Mouse (Mus musculus): Measurements from ENCODE around the gene Sgms1. TPM values are rescaled to one million over a fixed set of nuclear protein-coding genes. Genes with fewer than 3 reads are reported as not detected.

Sgms1 gene
- polyA plus RNA-seq, 1 experiment from 2014 or later, result 45.0 TPM

DNA sequence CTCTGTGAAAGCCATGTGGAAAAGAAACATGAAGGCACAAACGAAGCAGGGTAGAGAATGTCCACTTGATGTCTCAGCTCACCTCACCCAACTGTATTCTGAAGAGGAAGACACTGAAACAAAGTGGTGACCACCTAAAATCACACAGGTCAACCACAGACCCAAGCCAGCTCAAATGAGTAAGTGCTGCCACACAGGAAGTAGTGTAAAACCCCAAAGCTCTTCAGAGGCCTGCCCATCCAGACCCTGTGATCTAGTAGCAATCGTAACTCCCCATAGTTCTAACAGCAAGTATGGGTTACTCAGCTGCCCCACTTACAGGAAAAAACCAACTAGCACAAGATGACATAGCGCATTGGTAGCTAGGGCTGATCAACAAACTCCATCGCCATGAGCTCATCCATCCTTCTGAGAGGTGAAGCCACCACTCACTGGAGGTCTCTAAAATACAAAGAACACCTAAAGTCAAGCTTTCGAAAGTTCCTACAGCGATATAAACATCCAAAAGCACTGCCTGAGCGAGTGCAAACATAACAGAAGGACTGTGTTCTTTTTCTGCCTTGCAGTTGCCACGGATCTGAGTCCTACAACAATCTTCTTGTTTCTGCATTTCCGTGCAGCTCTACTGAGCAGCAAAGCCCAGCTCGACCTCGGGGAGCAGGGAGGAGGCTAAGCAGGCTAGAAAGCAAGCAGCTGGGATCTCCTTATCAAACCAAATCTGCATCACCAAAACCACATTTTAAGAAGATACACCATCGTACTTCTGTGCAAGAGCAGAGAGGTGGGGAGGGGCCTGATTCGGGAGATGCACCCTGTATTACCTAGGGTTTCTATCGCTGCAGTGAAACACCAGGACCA, 114.2 kb downstream of the Sgms1 start:
- Histone ChIP-seq H3K27ac (ENCODE audit: poor library complexity, severe bottlenecking) (no peak overlapping the region), H3K27me3 (replicated peaks) (no peaks in the 10 kb centered on the region), H3K9ac (no peak overlapping the region), H3K4me3 (no peak overlapping the region), H3K9me3 (replicated peaks) (no peaks in the 10 kb centered on the region), H3K4me2 (no peak overlapping the region), H3K36me3 (no peaks in the 10 kb centered on the region), H3K4me1 (replicated peaks) (peaks cover 44% of the 10 kb centered on the region)
- 77% methylated on average over 14 of the region's 14 CpGs for WGBS
- no peak for ATAC-seq (ENCODE audit: insufficient number of reproducible peaks, low FRiP score)

GRCm38 (mm10) chr19:32274145-32274544, 115.4 kb downstream of the Sgms1 start:
- no peak overlapping the region for H3K9ac ChIP-seq
- H3K27ac ChIP-seq (ENCODE audit: poor library complexity, severe bottlenecking), result no peak overlapping the region
- no peak for ATAC-seq (ENCODE audit: insufficient number of reproducible peaks, low FRiP score)
- H3K27me3 ChIP-seq (replicated peaks), result no peaks in the 10 kb centered on the region
- H3K4me1 ChIP-seq (replicated peaks), result peaks cover 41% of the 10 kb centered on the region
- H3K4me3 ChIP-seq, result no peak overlapping the region
- WGBS, result 81% methylated on average over 2 of the region's 2 CpGs
- H3K36me3 ChIP-seq, result no peaks in the 10 kb centered on the region
- H3K4me2 ChIP-seq, result no peak overlapping the region
- no peaks in the 10 kb centered on the region for H3K9me3 ChIP-seq (replicated peaks)

GRCm38 (mm10) chr19:32273714-32274113, 115.8 kb downstream of the Sgms1 start:
- no peaks in the 10 kb centered on the region for H3K9me3 ChIP-seq (replicated peaks)
- 66% methylated on average over 3 of the region's 3 CpGs for WGBS
- no peak overlapping the region for H3K27ac ChIP-seq (ENCODE audit: poor library complexity, severe bottlenecking)
- no peak overlapping the region for H3K4me3 ChIP-seq
- H3K4me2 ChIP-seq, result no peak overlapping the region
- no peaks in the 10 kb centered on the region for H3K36me3 ChIP-seq
- ATAC-seq (ENCODE audit: insufficient number of reproducible peaks, low FRiP score), result no peak
- H3K4me1 ChIP-seq (replicated peaks), result peaks cover 44% of the 10 kb centered on the region
- H3K27me3 ChIP-seq (replicated peaks), result no peaks in the 10 kb centered on the region
- H3K9ac ChIP-seq, result no peak overlapping the region

DNA sequence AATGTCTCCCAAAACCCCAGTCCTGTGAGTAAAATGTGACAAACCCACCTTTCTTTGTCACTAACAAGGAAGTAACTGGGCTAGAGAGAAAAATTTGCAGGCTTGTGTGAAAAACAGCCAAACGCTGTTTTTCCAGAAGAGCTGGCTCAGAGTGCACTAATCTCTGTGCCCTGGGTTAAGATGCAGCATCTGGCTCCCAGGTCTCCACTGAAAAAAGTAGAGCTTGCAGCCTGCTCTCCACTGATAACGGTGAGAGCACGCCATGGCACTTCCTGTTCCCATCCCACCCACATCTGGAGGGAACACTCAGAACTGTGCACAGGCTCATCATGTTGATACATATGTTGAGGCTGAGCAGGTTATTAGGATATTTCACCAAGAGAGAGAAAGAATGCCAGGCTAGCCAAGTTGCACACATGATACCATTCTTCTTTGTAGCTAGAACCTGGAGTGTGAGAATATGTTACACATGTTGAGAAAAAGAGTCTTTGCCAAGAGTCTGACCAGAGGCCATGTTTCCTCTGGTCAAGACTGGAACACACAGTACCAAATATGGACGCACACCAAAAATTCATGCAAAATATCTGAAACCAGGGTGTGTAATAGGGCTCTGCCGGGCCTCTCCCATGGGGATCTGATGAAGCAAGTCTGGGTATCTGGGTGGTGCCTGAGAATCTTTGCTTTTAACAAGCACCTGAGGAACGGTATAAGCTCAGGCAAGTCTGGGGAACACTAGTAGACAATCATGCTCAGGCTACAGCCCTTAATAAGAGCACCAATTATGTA, 116.8 kb downstream of the Sgms1 start:
- Histone ChIP-seq H3K4me1 (replicated peaks) (peaks cover 47% of the 10 kb centered on the region), H3K4me2 (peak overlapping the region; percentile 12; the same call in 1 of the 2 replicates), H3K9ac (no peak overlapping the region), H3K36me3 (no peaks in the 10 kb centered on the region), H3K27me3 (replicated peaks) (no peaks in the 10 kb centered on the region), H3K4me3 (no peak overlapping the region), H3K9me3 (replicated peaks) (no peaks in the 10 kb centered on the region), H3K27ac (ENCODE audit: poor library complexity, severe bottlenecking) (peak overlapping the region; percentile 50)
- 42% methylated on average over 6 of the region's 6 CpGs for WGBS
- ATAC-seq (ENCODE audit: insufficient number of reproducible peaks, low FRiP score), result peak; percentile 83

GRCm38 (mm10) chr19:32271455-32272200, 117.9 kb downstream of the Sgms1 start:
- H3K4me2 ChIP-seq, result peak overlapping the region; percentile 12
- H3K27ac ChIP-seq (ENCODE audit: poor library complexity, severe bottlenecking), result peak overlapping the region; percentile 50

DNA sequence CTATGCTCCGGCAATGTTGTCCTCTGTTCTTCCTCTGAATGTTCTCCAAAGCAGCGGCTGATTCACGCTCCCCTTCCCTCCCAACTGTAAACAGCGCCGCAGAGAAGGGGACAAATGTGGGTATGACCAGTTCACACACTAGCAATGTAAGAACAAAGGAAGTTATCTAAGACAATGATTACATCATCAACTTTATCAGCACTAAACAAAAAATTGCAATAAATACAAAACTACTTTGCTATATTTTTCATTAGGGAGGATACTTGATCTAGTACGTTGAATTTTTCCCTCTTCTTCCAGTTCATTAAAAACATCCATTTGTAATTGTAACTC, 119.7 kb downstream of the Sgms1 start:
- H3K9ac ChIP-seq, result no peak overlapping the region
- H3K36me3 ChIP-seq, result no peaks in the 10 kb centered on the region
- no peak overlapping the region for H3K27ac ChIP-seq (ENCODE audit: poor library complexity, severe bottlenecking)
- H3K9me3 ChIP-seq (replicated peaks), result no peaks in the 10 kb centered on the region
- WGBS, result 75% methylated on average over 6 of the region's 6 CpGs
- peaks cover 35% of the 10 kb centered on the region for H3K4me1 ChIP-seq (replicated peaks)
- ATAC-seq (ENCODE audit: insufficient number of reproducible peaks, low FRiP score), result no peak
- no peaks in the 10 kb centered on the region for H3K27me3 ChIP-seq (replicated peaks)
- H3K4me2 ChIP-seq, result no peak overlapping the region
- no peak overlapping the region for H3K4me3 ChIP-seq

More at GRCm38 (mm10) chr19:32271455-32272200, 117.9 kb downstream of the Sgms1 start:
- no peaks in the 10 kb centered on the region for H3K9me3 ChIP-seq (replicated peaks)
- WGBS, result 67% methylated on average over 11 of the region's 11 CpGs
- no peaks in the 10 kb centered on the region for H3K36me3 ChIP-seq
- ATAC-seq (ENCODE audit: insufficient number of reproducible peaks, low FRiP score), result no peak
- no peaks in the 10 kb centered on the region for H3K27me3 ChIP-seq (replicated peaks)
- H3K9ac ChIP-seq, result no peak overlapping the region
- H3K4me1 ChIP-seq (replicated peaks), result peaks cover 44% of the 10 kb centered on the region
- no peak overlapping the region for H3K4me3 ChIP-seq

DNA sequence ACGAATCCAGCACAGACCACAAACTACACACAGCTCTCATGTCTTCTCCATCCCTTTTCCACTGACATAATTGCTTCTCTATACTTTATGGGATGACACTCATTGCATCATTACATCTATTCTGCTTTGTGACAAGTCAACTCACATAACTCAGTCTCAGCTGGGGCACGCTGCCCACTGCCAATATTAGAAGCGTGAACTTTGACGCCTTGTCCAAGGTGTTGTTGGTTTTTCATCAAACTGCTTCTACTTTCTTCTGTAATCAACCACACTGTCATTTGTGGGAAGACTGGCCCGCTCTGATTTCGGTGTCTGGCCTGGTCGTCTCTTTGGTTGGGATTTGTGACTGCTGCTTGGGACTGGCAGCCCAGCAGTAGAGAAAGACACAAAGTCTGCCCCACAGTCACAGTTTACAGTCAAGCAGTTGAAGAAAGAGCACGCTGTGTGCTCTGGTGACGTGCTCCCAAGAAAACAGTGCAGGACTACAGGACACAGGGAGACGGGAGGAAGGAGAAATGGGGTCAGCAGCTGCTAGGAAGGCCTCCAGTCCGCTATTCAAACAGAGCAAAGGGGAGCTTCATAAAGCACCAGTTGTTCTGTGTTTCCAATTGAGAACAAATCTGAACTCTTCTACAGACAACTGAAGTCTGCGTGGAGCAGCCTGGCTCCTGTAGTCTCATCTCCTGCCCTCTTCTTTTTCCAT, 120.2 kb downstream of the Sgms1 start:
- H3K9ac ChIP-seq, result no peak overlapping the region
- no peak overlapping the region for H3K27ac ChIP-seq (ENCODE audit: poor library complexity, severe bottlenecking)
- no peak for ATAC-seq (ENCODE audit: insufficient number of reproducible peaks, low FRiP score)
- H3K4me3 ChIP-seq, result no peak overlapping the region
- no peak overlapping the region for H3K4me2 ChIP-seq
- H3K27me3 ChIP-seq (replicated peaks), result no peaks in the 10 kb centered on the region
- 79% methylated on average over 12 of the region's 12 CpGs for WGBS
- no peaks in the 10 kb centered on the region for H3K9me3 ChIP-seq (replicated peaks)
- H3K4me1 ChIP-seq (replicated peaks), result peaks cover 35% of the 10 kb centered on the region
- no peaks in the 10 kb centered on the region for H3K36me3 ChIP-seq

DNA sequence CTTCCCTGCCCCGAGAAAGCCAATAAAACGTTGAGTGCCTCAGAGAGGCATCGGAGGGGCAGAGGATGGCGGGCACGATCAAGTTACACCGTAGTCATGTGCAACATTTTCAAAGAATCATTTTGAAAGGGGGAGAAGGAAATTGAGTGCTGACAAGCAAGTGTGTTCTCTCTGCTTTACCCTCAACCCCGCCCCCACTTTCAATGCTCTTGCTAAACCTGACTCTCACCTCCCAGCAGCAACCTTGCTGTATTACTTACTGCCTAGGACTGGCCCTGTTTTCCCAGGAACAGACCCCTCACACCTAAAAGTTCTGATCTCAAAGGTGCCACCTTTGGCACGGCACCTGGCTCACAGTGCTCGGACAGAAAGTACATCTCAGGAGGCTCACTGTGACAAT, 121.0 kb downstream of the Sgms1 start:
- Histone ChIP-seq H3K27ac (ENCODE audit: poor library complexity, severe bottlenecking) (no peak overlapping the region), H3K9ac (no peak overlapping the region), H3K9me3 (replicated peaks) (no peaks in the 10 kb centered on the region), H3K4me2 (no peak overlapping the region), H3K4me3 (no peak overlapping the region), H3K36me3 (no peaks in the 10 kb centered on the region), H3K27me3 (replicated peaks) (no peaks in the 10 kb centered on the region), H3K4me1 (replicated peaks) (peaks cover 41% of the 10 kb centered on the region)
- no peak for ATAC-seq (ENCODE audit: insufficient number of reproducible peaks, low FRiP score)
- 77% methylated on average over 9 of the region's 9 CpGs for WGBS

DNA sequence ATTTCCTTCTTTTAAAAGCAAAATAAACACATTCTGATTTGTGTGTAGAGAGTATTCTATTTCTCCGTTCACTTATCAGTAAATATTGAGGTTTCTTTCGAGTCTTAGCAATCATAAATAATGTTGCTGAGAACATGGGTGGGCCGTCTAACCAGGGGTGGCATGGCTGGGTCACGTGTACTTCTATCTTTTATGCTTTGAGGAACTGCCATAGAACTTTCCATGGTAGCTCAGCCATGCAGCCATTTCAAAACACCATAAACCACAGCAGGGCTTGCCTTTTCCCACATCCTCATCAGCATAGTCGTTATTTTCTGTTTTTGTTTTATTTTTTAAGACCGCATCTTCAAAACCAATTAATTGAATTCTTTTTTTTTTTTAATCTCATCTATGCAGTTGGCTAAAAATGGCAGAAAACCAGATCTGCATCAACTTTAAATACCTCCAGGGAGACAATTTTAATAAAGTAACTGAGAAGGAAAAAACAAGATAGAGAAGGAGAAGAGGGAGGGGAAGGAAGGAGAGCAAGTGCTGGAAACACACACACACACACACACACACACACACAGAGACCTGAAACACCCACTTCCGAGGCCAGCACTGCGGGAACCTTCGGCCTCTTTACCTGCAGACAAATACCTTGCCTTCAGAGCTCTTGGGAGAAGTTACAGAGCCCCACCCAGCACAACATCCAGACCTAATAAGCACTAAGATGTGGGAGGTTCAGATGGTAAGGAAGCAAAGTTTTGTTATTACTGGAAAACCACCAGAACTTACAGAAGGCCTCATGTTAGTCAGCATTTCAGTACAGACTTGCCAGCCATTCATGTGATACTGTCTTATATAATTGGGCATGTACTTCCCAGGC, 122.9 kb downstream of the Sgms1 start:
- no peak for ATAC-seq (ENCODE audit: insufficient number of reproducible peaks, low FRiP score)
- Histone ChIP-seq H3K9me3 (replicated peaks) (no peaks in the 10 kb centered on the region), H3K27me3 (replicated peaks) (no peaks in the 10 kb centered on the region), H3K27ac (ENCODE audit: poor library complexity, severe bottlenecking) (no peak overlapping the region), H3K4me2 (no peak overlapping the region), H3K36me3 (no peaks in the 10 kb centered on the region), H3K4me1 (replicated peaks) (peaks cover 27% of the 10 kb centered on the region), H3K4me3 (no peak overlapping the region), H3K9ac (no peak overlapping the region)
- 77% methylated on average over 9 of the region's 9 CpGs for WGBS

- 0 out of 2 replicates have a peak, but pooled peaks cover 7% of the 10 kb centered on the region for H3K36me3 ChIP-seq
- no peak overlapping the region for H3K27ac ChIP-seq (ENCODE audit: poor library complexity, severe bottlenecking)
- no peaks in the 10 kb centered on the region for H3K27me3 ChIP-seq (replicated peaks)
- H3K4me3 ChIP-seq, result no peak overlapping the region
- H3K4me1 ChIP-seq (replicated peaks), result peaks cover 22% of the 10 kb centered on the region
- ATAC-seq (ENCODE audit: insufficient number of reproducible peaks, low FRiP score), result no peak
- H3K9ac ChIP-seq, result no peak overlapping the region
- WGBS, result 36% methylated on average over 1 of the region's 1 CpGs
- no peak overlapping the region for H3K4me2 ChIP-seq
- H3K9me3 ChIP-seq (replicated peaks), result no peaks in the 10 kb centered on the region
Measured at GRCm38 (mm10) chr19:32263753-32264152, 125.8 kb downstream of the Sgms1 start.
